Mouse (Mus musculus): ENCODE measurements around the gene Atxn7l3.

The Atxn7l3 gene

DNA sequence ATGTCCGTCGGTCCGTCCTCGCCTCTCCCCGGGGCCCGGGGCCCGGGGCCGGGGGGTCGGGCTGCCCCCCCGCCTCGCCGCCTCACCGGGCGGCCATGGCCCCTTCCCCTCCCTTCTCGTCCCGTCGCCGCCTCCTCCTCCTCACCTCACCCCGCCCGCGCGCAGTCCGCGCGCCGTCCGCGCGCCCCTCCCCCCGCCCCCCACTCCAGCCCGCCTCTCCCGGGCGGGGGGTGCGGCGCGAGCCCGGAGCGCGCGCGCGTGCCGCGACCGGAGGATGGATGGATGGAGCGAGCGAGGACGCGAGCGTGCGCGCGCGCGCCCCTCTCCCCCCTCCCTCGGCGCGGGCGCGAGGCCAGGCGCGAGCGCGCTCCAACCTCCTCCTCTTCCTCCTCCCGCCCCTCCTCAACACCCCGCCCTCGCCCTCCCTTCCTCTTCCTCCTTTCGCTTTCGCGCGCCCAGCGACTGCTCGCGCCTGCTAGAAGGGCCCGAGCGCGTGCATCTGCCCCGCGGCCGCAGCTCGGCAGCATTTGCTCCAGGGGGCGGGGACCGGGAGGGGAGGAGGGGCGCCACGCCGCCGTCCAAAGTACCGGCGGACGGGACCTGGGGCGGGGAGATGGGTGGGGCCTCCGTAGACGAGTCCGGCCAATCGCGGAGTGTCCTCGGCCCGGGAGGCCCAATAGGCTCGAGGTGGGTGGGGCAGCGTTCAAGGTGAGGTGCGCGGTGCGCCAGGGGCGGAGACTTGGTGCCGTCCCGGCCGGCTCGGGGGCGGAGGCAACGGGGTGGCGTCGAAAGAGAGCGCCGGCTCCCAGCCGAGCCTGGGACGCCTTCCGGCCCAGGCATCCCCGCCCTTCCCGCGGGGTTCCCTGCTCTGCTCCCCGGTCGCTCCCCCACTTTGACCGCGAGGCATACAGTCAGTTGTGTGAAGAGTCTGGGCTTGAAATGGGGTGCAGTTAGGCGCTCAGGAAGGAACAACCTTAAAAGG, at the start of gene Atxn7l3:
TSS of gene Atxn7l3 (minus strand) at position 141 of the 982 bp plus-strand sequence.
- CTCF ChIA-PET = interaction anchor here (1.0 kb wide), 2 partner anchors 13 to 22 kb away, joined by 3 to 9 read pairs; partner anchors contain the start of gene Ubtf

DNA sequence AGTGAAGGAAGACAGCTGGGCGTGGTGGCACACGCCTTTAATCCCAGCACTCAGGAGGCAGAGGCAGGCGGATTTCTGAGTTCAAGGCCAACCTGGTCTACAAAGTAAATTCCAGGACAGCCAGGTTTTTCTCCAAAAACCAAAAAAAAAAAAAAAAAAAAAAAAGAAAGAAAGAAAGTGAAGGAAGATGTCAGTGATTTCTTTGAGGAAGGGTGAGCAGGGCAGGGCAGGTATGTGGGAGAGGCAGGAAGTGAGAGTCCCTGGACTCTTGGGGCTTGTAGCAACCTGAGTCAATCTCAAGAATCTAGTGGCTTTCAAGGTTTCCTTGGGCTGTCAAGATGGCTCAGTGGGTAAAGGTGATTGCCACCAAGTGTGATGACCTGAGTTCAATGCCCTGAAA, 48.0 kb upstream of the Atxn7l3 start:
- CTCF ChIA-PET = no interaction called here

DNA sequence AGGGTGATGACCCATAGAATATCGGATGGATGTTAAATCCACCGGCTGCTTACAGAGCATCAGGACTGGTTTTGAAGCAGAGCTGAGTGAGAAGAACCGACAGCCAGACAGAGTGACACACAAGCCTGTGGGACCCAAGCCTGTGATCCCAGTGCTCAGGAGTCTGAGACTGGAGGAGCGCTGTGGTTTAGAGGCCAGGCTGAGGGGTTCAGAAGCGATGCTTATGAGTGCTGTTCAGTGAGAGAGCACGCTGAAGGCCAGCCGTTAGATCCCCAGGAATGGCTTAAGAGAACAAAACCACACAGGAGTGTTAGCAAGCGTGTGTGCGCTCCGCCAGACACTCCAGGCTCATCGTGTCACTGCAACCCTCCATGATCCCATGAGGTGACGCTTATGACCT, 46.3 kb upstream of the Atxn7l3 start:
- CTCF ChIA-PET = no interaction called here

DNA sequence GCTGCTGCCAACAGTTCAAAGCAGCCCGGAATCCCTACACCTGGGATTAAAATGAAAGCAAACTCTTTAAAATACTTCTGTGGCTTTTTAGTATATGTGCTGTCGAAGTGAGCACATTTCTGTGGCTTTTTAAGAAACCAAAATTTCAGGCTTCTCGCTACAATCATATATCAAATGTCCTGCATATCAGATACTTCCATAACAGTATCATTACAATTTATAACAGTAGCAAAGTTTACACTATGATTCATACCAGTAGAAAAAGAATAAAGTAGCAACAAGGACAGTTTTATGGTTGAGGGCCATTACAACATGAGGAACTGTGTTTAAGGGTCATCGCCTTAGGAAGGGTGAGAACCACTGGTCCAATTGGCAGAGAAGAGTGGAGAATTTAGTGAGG, 44.7 kb upstream of the Atxn7l3 start:
- CTCF ChIA-PET = no interaction called here

DNA sequence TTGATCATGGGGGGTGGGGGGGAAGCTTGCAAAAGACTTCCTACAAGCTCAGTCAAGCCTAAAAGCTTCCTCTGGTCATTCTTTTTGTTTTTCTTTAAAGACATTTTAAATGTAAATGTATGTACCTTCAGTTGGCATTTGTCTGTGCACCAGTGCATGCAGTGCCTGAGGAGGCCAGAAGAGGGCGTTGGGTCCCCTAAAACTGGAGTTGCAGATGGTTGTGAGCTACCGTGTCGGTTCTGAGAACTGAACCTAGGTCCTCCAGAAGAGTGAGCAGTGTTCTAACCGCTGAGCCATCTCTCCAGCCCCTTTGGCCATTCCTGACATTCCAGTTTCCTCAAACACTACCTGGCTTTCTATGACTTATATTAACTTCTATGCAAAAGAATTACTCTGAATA, 43.2 kb upstream of the Atxn7l3 start:
- CTCF ChIA-PET = no interaction called here

DNA sequence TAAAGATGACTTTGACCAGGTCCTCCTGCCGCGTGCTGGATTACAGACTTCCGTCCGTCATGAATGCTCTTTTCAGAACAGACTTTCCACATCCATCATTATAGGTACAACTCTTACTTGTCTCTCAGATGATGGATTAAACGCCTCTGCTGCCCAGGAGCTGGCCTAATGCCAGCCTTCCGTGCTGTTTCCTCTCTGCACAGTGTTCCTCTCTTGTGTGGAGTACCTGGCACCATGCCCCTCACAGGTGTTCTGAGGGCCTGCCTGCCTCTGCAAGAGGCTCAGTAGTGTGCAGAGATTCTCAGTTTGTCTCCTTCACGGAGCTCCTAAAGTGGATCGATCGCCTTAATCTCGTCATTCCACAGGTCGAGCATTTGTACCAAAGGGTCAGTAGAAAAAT, 42.8 kb upstream of the Atxn7l3 start:
- CTCF ChIA-PET = no interaction called here

DNA sequence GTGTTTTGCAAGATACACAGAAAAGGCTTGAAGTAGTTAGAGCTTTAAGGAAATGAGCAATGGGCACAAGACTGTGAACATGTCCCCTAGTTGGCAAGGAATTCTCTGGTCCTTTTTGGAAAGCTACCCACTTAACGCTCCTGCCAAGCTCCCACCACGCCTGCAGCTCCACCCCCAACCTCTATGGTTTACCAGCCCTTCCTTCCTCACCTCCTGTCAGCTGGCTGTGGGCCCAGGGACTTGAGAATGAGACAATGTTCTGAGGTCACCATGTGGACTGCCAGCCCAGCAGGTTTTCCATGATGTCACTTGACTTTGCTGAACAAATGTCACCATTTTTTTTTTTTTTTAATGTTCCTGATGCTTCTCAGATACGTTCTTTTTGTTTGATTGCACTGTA, 42.1 kb upstream of the Atxn7l3 start:
- CTCF ChIA-PET = interaction anchor here (0.7 kb wide), 1 partner anchor 154 kb away, joined by 4 read pairs; the partner anchor contains the start of gene Lsm12

DNA sequence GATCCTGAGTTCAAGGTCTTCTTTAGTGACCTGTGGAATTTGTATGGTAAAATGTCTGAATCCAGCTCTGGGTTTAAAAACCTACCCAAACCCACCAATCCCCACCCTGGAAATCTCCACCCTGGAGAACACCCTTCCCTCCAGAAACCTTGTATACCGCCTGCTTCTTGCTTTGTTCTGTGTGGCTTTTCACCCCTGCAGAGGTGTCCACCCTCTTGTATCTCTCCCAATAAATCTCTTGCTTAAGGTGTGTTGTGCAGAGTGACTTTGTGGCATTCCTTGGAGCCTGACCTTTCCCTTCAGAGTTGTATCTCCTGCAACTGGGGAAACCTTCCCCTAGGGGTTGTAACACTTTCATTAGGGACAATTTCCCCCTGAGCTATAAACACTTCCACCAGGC, 41.5 kb upstream of the Atxn7l3 start:
- CTCF ChIA-PET = no interaction called here

DNA sequence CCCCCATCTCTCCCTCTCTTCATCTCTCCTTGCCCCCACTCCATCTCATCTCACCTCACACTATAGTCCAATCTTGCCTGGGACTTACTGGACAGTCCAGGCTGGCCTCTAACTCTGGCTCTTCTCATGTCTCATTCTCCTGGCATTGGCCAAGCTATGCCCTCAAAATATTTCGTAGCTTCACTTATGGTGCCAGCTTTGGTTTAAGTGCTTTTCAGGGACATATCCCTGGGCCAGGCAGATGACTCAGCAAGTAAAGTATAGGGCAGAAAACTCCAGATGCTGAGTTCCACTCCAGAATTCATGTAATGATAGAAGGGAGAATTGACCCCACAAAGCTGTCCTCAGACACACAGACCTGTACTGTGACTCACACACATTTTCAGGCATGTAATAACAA, 39.8 kb upstream of the Atxn7l3 start:
- CTCF ChIA-PET = no interaction called here

DNA sequence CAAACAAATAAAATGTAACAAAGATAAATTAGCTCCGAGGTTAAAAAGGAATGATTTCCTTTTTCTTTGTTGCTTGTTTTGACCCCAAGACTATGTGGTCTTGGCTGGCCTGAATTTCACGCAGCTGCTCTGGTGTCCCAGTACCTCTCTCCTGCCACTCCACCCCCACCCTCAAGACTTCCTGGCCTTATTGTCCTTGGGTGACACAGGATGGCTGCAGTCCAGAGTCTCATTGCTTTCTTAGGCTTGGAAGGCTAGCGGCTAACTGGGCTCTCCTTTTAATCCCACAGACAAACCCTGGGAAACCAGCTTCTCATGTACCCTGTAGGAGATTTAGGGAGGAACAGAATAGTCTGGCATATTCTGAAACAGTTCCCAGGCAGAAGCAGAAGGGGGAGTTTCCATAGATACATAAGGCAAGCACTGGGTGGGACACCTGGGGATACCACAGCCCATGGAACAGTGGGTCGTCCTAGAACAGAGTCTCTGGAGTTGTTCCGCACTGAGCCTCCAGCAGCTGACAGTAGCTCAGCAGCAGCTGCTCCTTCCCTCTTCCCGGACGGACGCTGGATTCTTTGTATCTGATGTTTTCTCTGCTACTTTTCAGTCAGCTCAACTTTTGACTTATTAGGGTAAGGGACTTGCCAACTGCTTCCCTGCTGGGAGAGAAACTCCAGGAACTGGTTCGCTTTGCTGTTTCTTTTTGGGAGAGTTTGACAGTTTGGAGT, 38.7 kb upstream of the Atxn7l3 start:
- CTCF ChIA-PET = no interaction called here

DNA sequence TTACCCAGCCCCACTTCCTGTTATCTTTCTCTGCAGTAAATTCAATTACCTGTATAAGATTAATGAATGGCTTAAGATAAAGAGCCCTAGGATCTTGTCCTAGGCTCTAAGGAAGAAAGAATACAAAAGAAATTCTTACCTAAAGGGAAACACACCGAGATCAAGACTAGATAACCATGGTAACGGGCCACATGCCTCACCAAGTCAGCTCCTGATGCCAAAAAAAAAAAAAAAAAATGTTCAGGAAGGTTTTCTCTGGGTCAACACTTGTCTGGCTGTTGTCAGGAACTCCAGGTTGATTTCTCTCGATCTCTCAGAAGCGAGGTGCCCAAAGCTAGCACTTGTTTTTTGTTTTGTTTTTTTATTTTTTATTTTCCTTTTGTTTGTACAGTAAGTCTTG, 37.6 kb upstream of the Atxn7l3 start:
- CTCF ChIA-PET = interaction anchor here (0.6 kb wide), 1 partner anchor 1668 kb away, joined by 3 read pairs; no protein-coding TSS in a partner anchor

DNA sequence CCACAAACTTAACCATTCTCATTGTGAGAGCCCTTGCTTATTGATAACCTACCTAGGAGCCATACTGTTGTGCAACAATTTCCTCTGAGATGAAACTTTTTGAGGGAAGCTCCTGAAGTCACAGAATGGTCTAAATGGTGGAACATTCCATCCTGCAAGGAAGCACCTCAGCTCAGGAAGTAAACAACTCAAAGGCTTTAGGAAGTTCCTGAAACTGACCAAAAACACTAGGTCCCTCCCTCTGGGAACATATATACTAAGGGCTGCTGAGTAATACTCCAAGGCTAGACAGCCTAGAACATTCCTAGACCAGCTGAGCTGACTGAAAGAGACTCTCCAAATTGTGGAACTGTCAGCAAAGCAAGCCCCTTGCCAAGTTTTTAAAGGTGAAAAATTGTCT, 36.6 kb upstream of the Atxn7l3 start:
- CTCF ChIA-PET = no interaction called here

DNA sequence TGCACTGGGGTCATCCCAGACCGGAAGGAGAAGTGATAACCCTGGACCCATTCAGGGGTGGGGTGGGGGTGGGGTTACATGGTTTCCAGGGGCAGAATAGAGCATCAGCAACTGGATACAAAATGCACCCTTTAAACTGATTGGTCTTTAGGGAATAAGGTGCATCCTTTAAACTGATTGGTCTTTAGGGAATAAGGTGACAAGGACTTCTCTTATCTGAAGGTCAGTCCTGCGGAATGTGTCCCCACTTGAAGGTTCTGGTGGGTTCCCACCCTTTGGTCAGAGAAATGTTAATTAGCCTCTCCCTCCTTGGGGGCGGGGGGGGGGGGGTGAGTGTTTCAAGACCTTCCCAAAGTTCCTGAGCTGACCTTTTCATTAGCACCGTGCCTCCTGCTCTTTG, 35.4 kb upstream of the Atxn7l3 start:
- CTCF ChIA-PET = interaction anchor here (0.6 to 0.8 kb wide), 2 partner anchors 13 to 46 kb away, joined by 3 to 5 read pairs; no protein-coding TSS in a partner anchor

DNA sequence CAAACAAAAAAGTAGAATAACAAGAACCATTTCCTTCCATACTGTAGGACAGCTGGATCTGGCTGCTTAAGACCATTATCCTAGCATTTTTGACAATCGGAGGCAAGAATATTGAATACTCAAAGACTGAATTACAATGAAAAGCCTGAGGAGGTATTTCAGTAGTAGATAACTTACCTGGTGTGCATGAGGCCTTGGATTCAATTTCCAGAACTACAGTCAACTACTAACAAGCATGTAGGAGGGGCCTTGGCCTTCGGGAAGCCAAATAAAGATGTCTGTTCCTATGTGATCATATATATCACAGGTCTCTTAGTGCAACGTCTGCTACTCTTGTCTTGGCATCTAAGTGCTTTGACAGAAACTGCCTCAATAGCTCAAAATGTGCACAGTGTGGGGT, 33.6 kb upstream of the Atxn7l3 start:
- CTCF ChIA-PET = no interaction called here

DNA sequence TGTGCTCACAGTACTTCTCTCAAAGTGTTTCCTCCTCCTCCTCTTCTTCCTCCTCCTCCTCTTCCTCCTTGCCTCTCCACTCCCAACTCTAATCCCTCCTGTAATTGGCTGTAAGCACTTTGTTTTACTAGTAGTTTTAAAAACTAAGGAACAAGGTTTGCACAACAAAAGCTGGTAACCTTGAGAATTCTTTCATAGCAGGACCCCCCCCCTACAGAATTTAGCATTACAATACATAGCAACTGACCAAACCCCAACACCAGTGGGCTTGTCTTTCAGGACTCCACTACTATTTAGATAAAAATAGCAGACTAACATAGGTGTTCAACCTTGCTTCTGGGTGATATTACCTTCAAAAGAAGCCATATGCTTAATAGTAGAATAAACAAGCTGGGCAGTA, 33.1 kb upstream of the Atxn7l3 start:
- CTCF ChIA-PET = no interaction called here

DNA sequence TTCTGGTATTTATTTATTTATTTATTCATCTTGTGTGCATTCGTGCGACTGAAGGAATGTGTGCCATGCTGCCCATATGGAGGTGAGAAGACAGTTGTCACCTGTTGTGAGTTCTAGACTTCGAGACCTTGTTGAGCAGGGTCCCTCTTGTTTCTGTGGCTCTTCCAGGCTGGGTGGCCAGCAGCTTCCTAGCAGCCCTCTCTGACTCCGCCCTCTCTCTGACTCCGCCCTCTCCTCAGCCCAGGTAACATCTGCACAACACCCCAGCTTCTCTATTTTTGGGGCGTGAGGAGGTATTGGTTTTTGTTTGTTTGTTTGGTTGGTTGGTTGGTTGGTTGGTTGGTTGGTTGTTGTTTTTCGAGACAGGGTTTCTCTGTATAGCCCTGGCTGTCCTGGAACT, 31.4 kb upstream of the Atxn7l3 start:
- CTCF ChIA-PET = no interaction called here

DNA sequence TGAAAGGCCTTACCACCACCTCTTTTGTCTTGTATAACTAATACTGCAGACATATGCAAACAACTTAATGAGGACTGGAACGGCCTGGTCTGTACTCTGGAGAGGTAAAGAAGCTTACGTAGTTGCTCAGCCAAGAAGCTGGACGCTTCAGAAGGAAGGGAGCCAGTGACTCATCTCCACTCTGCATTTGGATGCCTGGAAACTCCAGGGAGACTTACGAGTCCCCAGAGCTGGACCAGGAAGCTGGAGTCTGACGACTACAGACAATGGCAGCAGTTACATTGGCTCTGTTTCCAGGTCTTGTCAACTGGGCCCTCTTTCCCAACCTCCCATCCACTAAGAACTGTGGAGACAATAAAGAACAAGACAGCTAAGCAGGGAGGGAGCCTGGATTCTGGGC, 30.8 kb upstream of the Atxn7l3 start:
- CTCF ChIA-PET = no interaction called here

DNA sequence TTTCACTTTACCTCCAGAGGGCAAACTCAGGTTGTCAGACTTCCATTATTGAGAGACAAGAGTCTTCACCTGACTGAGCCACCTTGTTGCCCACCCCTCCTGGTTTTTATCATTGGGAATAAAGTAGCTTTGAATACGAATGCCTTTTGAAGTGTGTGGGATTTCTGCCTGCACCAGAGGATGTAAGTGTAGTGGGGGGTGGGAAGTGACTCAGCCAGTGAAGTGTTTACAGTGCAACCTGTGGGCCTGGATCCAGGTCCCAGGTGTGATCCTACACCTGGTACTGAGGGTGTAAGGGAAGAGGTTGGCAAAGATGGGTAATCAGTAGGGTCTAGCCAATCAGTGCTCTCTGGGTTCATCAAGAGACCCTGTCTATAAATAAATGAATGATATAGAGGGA, 27.1 kb upstream of the Atxn7l3 start:
- CTCF ChIA-PET = interaction anchor here (1.3 kb wide), 1 partner anchor 16 kb away, joined by 5 read pairs; no protein-coding TSS in a partner anchor

DNA sequence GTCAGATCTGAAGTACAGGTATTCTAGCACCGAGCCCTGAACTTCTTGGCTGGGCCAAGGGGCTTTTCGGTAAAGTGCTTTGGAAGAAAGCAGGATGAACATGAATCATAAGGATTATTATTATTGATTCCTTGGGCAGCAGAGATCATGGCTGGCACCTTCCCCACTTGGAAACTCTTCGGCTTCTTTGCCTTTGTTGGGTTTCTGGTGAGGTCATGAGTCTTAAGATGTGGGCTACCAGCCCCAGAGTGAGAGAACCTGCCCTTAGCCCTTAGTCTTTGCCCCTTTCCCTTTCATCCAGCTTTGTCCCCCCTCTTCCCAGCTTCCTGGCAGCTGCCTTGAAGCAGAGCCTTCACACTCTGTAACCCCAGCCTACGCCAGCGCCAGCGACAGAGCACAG, 25.5 kb upstream of the Atxn7l3 start:
- CTCF ChIA-PET = interaction anchor here (0.6 kb wide), 1 partner anchor 679 kb away, joined by 3 read pairs; no protein-coding TSS in a partner anchor

DNA sequence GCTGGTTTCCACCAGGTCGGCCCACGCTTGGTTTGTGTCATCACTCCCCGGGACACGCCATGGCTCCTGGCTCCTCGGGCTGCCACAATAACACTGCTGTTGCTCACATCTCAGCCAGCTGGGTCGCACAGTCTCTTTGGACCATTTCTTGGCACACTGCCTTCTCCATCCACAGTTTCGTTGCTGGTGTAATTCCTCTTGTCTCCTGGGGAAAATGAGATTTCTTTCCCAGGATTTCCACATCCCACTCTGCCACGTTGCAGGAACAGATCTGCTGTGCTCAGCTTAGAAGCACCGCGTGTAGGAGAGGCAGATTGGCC, 24.2 kb upstream of the Atxn7l3 start:
- CTCF ChIA-PET = interaction anchor here (2.1 kb wide), 1 partner anchor 110 kb away, joined by 7 read pairs; no protein-coding TSS in a partner anchor

DNA sequence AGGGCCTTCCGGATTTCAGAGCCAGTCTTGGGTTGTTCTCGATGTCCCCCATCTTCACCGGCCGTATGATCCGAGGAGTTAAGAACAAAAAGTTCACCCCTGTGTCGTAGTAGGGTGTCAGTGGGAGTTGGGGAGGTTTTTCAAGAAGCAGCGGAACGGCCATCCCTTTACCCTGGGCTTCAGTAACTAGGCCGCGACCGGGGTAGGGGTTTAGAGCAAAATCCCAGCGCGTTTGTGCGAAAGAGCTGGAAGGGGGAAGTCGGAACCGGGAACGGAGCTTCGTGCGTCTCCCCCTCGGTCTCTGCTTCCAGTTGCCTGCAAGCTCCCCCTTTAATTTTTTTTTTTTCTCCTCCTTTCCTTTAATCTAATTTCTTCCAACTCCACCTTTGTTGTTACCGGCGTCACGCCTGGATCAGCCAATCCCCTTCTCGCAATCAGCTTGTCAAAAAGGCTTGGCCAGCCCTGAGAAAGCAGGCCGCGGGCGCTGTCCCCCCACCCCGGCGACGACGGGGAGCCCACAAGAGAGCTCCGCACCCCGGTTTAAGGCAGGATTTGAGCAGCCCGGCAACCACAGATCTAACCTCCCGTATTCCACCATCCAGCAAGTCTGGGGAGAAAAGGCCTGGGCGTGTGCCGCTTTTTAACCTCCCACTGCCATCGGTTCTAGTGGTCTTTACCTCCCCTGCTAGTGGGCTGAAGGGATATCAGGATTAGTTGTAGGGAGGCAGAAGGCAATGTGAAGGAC, 23.7 kb upstream of the Atxn7l3 start:
- CTCF ChIA-PET = interaction anchor here (0.6 to 2.1 kb wide), 4 partner anchors 11 to 111 kb away, joined by 4 to 15 read pairs (median 6); no protein-coding TSS in a partner anchor

DNA sequence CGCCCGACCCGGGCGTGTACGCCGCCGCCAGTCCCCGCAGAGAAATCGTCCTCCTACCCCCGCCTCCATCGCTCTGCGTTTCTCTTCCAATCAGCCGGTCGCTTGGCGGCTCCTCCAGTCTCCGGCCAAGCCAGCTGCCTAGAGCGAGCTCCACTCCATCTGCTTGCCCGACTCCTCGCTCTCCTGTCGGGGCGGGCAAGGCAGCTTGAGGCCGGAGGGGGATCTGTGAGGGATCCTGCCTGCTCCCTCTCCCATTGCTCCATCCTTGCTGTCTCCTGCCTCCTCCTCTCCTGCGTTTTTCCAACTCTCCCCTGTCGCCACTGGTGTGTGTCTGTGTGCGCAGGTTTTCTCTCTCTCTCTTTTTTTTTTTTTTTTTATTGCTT, 23.0 kb upstream of the Atxn7l3 start, which contains the start of gene Ubtf:
TSS of gene Ubtf (minus strand) at position 333 of the 383 bp plus-strand sequence.
- CTCF ChIA-PET = interaction anchor here (0.6 to 2.1 kb wide), 6 partner anchors 11 to 111 kb away, joined by 4 to 15 read pairs (median 6); no protein-coding TSS in a partner anchor
